Comparison of ENCODE assay signal across 8 mouse cellular contexts in genomic region chr11:53479783-53480301, GRCm38 (mm10). TPM values are rescaled to one million over a fixed set of nuclear protein-coding genes. Genes with fewer than 3 reads are reported as not detected.
DNase-seq lines count a peak whose midpoint lies in the region; ATAC-seq and TF ChIP-seq lines count a peak whose summit lies in the region.

Gene Gm9945, plus strand, starts transcription at chr11:53480166.
Gene Sowaha, minus strand, starts transcription at chr11:53480274.

- intact Hi-C loops in left cerebral cortex, postnatal 14 days (cut with DNase I), result no loop called here

- H3K27ac ChIP-seq in bone marrow, adult 2 months (ENCODE audit: control insufficient read depth, insufficient read depth, low read depth, low read length, poor library complexity), result peak within 1 kb of the TSS; percentile 87
- H3K27ac ChIP-seq in intestine, embryonic 16.5 days (ENCODE audit: low read length), result no peak within 1 kb of the TSS
- no peak within 1 kb of the TSS for H3K27ac ChIP-seq in stomach, embryonic 15.5 days

- H3K27me3 ChIP-seq in intestine, embryonic 16.5 days (replicated peaks; ENCODE audit: control insufficient read depth, insufficient read depth, low read length), result peaks cover 47% of the 10 kb centered on the region
- H3K27me3 ChIP-seq in megakaryocyte, embryonic 14.5 days (replicated peaks), result peaks cover 62% of the 10 kb centered on the region
- peaks cover 53% of the 10 kb centered on the region for H3K27me3 ChIP-seq in stomach, embryonic 15.5 days (replicated peaks)

- H3K4me3 ChIP-seq in bone marrow, adult 2 months (replicated peaks; ENCODE audit: control insufficient read depth, low read depth, low read length), result peak within 1 kb of the TSS; percentile 84
- peak within 1 kb of the TSS; percentile 58 for H3K4me3 ChIP-seq in intestine, embryonic 16.5 days (ENCODE audit: low read length)
- peak within 1 kb of the TSS; percentile 89 for H3K4me3 ChIP-seq in megakaryocyte, embryonic 14.5 days (replicated peaks)
- peak within 1 kb of the TSS; percentile 46 for H3K4me3 ChIP-seq in stomach, embryonic 15.5 days (replicated peaks)

- WGBS in bone marrow, adult 2 months, result 2% methylated on average over 40 of the region's 40 CpGs
- 3% methylated on average over 40 of the region's 40 CpGs for WGBS in intestine, embryonic 16.5 days
- 2% methylated on average over 40 of the region's 40 CpGs for WGBS in stomach, embryonic 15.5 days

- peak within 1 kb of the TSS; percentile 61 for H3K9ac ChIP-seq in intestine, embryonic 16.5 days (ENCODE audit: low read depth, low read length)
- H3K9ac ChIP-seq in stomach, embryonic 15.5 days, result 0 out of 2 replicates have a peak within 1 kb of the TSS, but pooled peaks have one; percentile 5

- peaks cover 2% of the 10 kb centered on the region for H3K4me1 ChIP-seq in bone marrow, adult 2 months (ENCODE audit: control insufficient read depth, insufficient read depth, low read length)
- peaks cover 15% of the 10 kb centered on the region; the same call in 1 of the 2 replicates for H3K4me1 ChIP-seq in intestine, embryonic 16.5 days (ENCODE audit: control insufficient read depth, insufficient read depth, low read length)
- peaks cover 49% of the 10 kb centered on the region for H3K4me1 ChIP-seq in megakaryocyte, embryonic 14.5 days
- peaks cover 17% of the 10 kb centered on the region for H3K4me1 ChIP-seq in stomach, embryonic 15.5 days

- peak; percentile 27 for DNase-seq in CD4-positive, CD25-positive, alpha-beta regulatory T cell, adult 2 months (ENCODE audit: low read depth, low spot score)
- DNase-seq in left cerebral cortex, postnatal 14 days (ENCODE audit: low spot score in 2 of 2), result peak; percentile 72 to 78

- no peaks in the 10 kb centered on the region for H3K9me3 ChIP-seq in intestine, embryonic 16.5 days (ENCODE audit: control insufficient read depth, low read length)
- peaks cover 13% of the 10 kb centered on the region for H3K9me3 ChIP-seq in megakaryocyte, embryonic 14.5 days
- H3K9me3 ChIP-seq in stomach, embryonic 15.5 days, result no peaks in the 10 kb centered on the region

- peak within 1 kb of the TSS; percentile 90 for H3K4me2 ChIP-seq in intestine, embryonic 16.5 days (ENCODE audit: low read depth, low read length)
- H3K4me2 ChIP-seq in stomach, embryonic 15.5 days, result peak within 1 kb of the TSS; percentile 91

- ATAC-seq in CD4-positive, CD25-positive, alpha-beta regulatory T cell, adult 4 months, result no peak
- ATAC-seq in erythroid progenitor cell, adult 5-6 weeks (replicated peaks; ENCODE audit: low FRiP score, poor library complexity, severe bottlenecking), result peak; percentile 67
- ATAC-seq in intestine, embryonic 16.5 days, result peak; percentile 84
- peak; percentile 70 for ATAC-seq in stomach, embryonic 15.5 days (ENCODE audit: insufficient read depth, low FRiP score, low read depth)

- no peaks in the 10 kb centered on the region for H3K36me3 ChIP-seq in intestine, embryonic 16.5 days (ENCODE audit: control insufficient read depth, insufficient read depth, low read length)
- no peaks in the 10 kb centered on the region for H3K36me3 ChIP-seq in megakaryocyte, embryonic 14.5 days (replicated peaks; ENCODE audit: low read length)
- no peaks in the 10 kb centered on the region for H3K36me3 ChIP-seq in stomach, embryonic 15.5 days

- no peak for TF ChIP-seq CTCF in bone marrow, adult 2 months (IDR thresholded peaks at IDR 0.05; ENCODE audit: control insufficient read depth, insufficient read depth, low read length)

- peak; percentile 75 for TF ChIP-seq POLR2A in bone marrow, adult 2 months (IDR thresholded peaks at IDR 0.05; ENCODE audit: borderline replicate concordance, control insufficient read depth, low read depth, low read length)

RNA-seq across cellular contexts. Expression of gene Gm9945, which starts in this region (rescaled TPM):
- polyA plus RNA-seq in CD4-positive, CD25-positive, alpha-beta regulatory T cell, adult 4 months (2017; shearing (Covaris generic)), result not detected
- not detected in 2 replicates for polyA plus RNA-seq in bone marrow, adult 2 months (2011; ENCODE audit: insufficient read depth, insufficient read length, low replicate concordance, missing spikeins)
- 5.8 TPM in 1 of 2 replicates, not detected in the other for total RNA-seq in erythroid progenitor cell, adult 5-6 weeks (2015; ENCODE audit: low replicate concordance)
- not detected in 2 replicates for total RNA-seq in erythroid progenitor cell, adult 5-6 weeks (2017; ENCODE audit: low replicate concordance)
- not detected in 2 replicates for polyA plus RNA-seq in intestine, embryonic 16.5 days (2015; fragmentation: Nextera tagmentation; extraction: Ambion mirVana)
- total RNA-seq in left cerebral cortex, postnatal 14 days (2021), result 1 to 10 TPM; 2.2 to 3.6 TPM
- not detected in 2 replicates for polyA plus RNA-seq in megakaryocyte, embryonic 14.5 days (2012; ENCODE audit: insufficient read depth, low replicate concordance)
- polyA plus RNA-seq in stomach, embryonic 15.5 days (2015; fragmentation: Nextera tagmentation; extraction: Ambion mirVana), result not detected in 2 replicates

RNA-seq across cellular contexts. Expression of gene Sowaha, which starts in this region (rescaled TPM):
- polyA plus RNA-seq in CD4-positive, CD25-positive, alpha-beta regulatory T cell, adult 4 months (2017; shearing (Covaris generic)), result not detected
- 8.2 and 13.3 TPM in 2 replicates for polyA plus RNA-seq in bone marrow, adult 2 months (2011; ENCODE audit: insufficient read depth, insufficient read length, low replicate concordance, missing spikeins)
- total RNA-seq in erythroid progenitor cell, adult 5-6 weeks (2015; ENCODE audit: low replicate concordance), result 29.9 and 42.8 TPM in 2 replicates
- 36.8 and 50.7 TPM in 2 replicates for total RNA-seq in erythroid progenitor cell, adult 5-6 weeks (2017; ENCODE audit: low replicate concordance)
- 0.31 and 0.32 TPM in 2 replicates for polyA plus RNA-seq in intestine, embryonic 16.5 days (2015; fragmentation: Nextera tagmentation; extraction: Ambion mirVana)
- total RNA-seq in left cerebral cortex, postnatal 14 days (2021), result 10 to 100 TPM; 71.5 to 74.7 TPM
- not detected in 2 replicates for polyA plus RNA-seq in megakaryocyte, embryonic 14.5 days (2012; ENCODE audit: insufficient read depth, low replicate concordance)
- 0.85 and 2.0 TPM in 2 replicates for polyA plus RNA-seq in stomach, embryonic 15.5 days (2015; fragmentation: Nextera tagmentation; extraction: Ambion mirVana)

Comparison
In these comparisons a context has a peak if more than half of its experiments do, and no peak if none do; other contexts are left out.
1. Peak in ATAC-seq, H3K4me3 ChIP-seq, H3K9ac ChIP-seq and H3K4me2 ChIP-seq in intestine, embryonic 16.5 days; RNA of the genes that start here not detected or under 1 TPM.